Mouse (Mus musculus): ENCODE results near the gene Unk.

Unk gene

GRCm38 (mm10) chr11:116029086-116029865 lies 846 bp upstream of the Unk start:
- DNase-seq (ENCODE audit: low read depth, low spot score): no peak

- no peak for DNase-seq (ENCODE audit: low read depth, low spot score)
Observed at GRCm38 (mm10) chr11:116030898-116031845, 1.1 kb downstream of the Unk start.

DNA sequence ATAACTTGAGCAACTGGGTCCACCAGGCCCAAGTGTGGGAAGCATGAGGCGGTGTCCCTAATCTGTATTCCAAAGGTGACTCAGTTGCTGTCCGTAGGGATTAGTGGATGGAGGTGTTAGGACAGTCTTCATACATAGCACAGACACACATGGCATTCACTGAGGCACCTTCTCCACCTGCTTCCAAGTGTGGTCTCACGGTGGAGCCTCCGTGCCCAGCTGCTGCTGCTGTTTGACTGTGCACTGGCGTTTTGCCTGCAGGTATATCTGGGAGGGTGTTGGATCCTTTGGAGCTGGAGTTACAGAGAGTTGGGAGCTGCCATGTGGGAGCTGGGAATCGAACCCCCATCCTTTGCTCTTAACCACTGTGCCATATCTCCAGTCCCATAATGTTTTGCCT lies 4.5 kb downstream of the Unk start:
- no peak for DNase-seq (ENCODE audit: low read depth, low spot score)

- DNase-seq (ENCODE audit: low read depth, low spot score): no peak
Observed at GRCm38 (mm10) chr11:116036671-116037070, 6.5 kb downstream of the Unk start.

DNA sequence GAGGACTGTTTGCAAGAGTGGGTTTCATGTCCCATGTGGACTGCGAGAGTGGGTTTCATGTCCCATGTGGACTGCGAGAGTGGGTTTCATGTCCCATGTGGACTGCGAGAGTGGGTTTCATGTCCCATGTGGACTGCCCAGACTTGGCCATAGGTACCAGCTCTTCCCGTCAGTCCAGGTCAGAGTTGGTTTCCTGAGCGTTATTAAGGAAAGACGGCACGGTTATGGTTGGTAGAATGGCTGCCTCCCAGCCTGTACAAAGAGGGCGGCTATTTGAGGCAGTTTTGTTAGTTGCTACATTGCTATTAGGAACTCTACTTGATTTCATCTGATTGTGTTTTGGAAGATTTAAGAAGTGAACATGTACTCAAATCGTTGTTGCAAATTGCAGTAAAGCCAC lies 7.7 kb downstream of the Unk start:
- no peak for DNase-seq (ENCODE audit: low read depth, low spot score)

DNA sequence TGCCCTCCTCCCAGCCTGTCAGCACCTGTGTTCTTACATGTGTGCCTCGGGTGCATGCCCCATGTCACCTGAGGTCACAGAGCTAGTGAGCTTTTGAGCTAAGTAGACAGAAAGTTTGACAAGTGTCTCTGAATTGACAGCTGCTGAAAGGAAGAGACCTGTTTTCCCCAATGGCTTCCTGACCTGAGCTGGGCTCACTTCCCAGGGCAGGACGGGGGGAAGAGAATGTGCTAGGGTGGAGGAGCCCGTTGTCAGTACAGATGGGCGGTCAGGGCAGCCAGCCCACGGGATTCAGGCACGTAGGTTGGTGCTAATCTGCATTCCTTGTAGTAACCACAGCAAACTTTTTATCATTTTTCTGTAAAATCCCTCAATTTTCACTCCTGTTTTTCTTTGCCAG lies 10.5 kb downstream of the Unk start:
- no peak for DNase-seq (ENCODE audit: low read depth, low spot score)

- no peak for DNase-seq (ENCODE audit: low read depth, low spot score)
Observed at GRCm38 (mm10) chr11:116041833-116042232, 11.7 kb downstream of the Unk start.

GRCm38 (mm10) chr11:116042372-116043138 lies 12.4 kb downstream of the Unk start:
- DNase-seq (ENCODE audit: low read depth, low spot score): no peak

DNA sequence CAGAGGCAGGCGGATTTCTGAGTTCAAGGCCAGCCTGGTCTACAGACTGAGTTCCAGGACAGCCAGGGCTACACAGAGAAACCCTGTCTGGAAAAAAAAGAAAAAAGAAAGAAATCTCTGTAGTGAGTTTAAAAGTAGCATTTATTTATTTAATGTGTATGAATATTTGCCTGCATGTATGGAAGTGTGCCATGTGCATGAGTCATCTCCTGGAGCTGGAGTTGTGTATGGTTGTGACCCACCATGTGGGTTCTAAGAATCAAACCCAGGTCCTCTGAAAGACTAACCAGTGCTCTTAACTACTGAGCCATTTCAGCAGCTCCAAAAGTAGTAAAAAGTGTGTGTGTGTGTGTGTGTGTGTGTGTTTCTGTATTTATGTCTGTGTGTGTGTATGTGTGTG lies 13.2 kb downstream of the Unk start:
- DNase-seq (ENCODE audit: low read depth, low spot score): no peak

DNA sequence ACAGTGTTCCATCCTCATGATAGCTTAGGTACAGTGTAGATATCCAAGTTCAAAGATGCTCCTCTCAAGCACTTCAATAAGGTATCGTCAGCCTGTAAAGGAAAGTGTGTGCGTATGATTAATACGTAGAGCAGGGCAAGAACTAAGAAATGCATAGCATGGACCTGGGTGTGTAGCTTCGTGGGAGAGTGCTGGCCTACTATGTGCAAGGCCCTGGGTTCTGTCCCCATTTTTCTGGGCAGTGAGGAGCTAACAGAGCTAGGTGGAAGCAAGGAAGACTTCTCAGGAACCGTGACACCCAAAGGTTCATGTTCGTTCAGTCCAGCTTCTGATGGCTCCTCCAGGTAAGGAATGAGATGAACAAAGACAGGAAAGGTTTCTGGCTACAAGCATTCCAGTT lies 15.1 kb downstream of the Unk start:
- DNase-seq (ENCODE audit: low read depth, low spot score): no peak

DNA sequence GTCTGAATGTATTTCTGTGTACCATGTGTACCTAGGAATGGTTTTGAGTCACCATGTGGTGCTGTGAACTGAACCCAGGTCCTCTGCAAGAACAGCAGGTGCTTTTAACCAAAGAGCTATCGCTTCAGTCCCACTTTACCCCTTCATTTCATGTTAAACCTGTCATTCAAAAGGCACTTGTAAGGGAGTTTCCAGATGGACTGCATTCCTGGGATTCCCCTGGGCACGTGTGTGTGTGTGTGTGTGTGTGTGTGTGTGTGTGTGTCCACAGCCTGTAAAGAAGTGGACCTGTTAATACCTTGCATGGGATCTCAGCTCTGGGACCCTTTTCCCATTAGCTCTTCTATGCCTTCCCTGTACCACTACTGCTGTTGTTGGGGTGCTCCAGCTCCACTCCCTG lies 19.5 kb downstream of the Unk start:
- DNase-seq (ENCODE audit: low read depth, low spot score): no peak

GRCm38 (mm10) chr11:116050196-116050595 lies 20.1 kb downstream of the Unk start:
- no peak for DNase-seq (ENCODE audit: low read depth, low spot score)

DNA sequence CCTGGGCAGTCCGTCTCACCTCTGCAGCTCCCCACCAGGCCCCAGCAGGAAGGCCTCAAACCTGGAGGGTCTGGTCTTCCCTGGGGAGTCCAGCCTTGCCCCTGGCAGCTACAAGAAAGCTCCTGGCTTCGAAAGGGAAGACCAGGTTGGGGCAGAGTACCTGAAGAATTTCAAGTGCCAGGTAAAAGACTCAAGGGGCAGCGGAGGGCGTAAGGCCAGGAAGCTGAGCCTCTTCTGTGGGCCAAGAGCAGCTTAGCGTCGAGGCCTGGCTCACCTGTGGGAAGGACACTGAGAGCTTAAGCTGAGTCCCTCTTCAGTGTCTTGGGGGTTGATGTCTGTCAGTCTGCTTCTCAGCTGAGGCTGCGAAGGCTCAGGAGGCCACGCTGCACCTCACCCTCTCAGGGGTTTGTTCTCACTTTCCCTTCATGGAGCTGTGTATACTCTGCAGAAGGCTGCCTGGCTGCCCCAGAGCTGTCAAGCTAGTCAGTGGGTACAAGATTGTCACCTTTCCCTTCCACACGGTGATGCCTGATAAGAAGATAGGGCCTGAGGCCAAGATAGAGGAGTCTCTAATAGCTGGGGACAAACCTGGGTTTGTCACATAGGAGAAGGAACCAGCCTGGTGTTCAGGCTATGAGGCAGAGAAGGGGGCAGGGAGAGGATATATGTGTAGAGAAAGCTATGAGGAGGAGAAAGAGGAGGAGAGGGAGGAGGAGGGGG lies 23.5 kb downstream of the Unk start:
- DNase-seq (ENCODE audit: low read depth, low spot score): no peak

DNA sequence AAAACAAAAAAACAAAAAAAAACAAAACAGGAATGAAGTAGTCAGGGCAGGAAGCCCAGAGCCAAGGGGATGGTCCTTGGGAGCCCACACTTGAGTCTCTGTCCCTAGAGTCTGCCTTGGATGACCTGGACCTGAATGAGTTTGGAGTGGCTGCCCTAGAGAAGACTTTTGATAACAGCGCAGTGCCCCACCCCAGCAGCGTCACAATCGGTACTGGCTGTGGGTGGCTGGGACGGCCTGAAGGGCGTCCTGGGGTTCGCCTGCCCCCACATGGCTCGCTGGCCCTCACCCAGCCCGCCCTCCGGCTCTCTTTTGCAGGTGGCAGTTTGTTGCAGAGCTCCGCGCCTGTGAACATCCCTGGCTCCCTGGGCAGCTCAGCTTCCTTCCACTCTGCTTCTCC lies 25.8 kb downstream of the Unk start:
- DNase-seq (ENCODE audit: low read depth, low spot score): no peak

DNA sequence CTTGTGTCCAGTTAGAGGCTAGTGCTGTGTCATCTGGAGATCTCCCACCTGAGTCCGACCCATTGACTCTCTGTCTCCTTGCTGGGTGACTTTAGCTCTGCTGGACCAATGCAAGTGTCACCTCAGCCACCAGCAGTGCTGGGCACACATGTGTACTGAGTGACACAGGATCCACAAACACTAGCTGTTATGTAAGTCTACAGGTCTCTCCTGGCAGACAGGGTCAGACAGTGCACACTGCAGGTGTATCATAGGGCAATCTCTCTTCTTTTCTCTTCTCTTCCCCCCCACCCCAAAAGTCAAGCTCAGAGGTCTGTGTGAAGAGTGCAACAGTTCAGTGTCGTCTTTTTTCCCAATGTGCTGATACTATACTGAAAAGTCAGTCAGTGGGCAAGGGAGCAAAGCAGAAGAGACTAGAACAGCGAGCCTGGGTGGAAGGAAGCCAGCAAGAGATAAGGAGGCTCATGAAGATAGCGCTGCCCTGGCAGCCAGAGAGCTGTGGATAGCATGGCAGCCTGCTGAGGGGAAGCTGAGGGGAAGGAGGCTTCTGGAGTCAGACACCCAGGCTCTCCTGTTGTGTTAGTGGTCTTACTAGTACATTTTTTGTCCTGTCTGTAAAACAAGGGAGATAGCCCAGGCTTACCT lies 27.2 kb downstream of the Unk start:
- no peak for DNase-seq (ENCODE audit: low read depth, low spot score)

DNA sequence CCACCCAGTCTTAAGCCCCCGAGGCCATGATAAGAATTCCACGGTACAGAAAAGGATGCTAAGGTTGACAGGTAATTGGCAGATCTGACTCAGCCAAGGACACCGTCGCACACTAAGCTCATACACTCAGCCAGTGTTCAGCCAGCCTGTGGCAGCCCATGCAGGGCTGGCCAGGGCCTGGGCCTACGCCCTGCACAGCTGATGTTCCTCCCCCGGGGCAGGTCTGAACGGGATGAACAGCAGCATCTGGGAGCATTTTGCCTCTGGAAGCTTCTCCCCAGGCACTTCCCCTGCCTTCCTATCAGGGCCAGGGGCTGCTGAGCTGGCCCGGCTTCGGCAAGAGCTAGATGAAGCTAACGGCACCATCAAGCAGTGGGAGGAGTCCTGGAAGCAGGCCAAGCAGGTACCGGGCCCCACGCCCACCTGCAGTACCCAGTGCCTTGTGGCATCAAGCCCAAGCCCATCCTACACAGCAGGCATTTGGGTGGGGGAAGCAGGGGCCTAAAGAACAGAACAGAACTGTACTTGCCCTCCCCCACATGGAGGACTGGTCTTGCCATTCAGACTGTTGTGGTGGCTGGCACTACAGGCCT lies 28.0 kb downstream of the Unk start:
- DNase-seq (ENCODE audit: low read depth, low spot score): no peak

DNA sequence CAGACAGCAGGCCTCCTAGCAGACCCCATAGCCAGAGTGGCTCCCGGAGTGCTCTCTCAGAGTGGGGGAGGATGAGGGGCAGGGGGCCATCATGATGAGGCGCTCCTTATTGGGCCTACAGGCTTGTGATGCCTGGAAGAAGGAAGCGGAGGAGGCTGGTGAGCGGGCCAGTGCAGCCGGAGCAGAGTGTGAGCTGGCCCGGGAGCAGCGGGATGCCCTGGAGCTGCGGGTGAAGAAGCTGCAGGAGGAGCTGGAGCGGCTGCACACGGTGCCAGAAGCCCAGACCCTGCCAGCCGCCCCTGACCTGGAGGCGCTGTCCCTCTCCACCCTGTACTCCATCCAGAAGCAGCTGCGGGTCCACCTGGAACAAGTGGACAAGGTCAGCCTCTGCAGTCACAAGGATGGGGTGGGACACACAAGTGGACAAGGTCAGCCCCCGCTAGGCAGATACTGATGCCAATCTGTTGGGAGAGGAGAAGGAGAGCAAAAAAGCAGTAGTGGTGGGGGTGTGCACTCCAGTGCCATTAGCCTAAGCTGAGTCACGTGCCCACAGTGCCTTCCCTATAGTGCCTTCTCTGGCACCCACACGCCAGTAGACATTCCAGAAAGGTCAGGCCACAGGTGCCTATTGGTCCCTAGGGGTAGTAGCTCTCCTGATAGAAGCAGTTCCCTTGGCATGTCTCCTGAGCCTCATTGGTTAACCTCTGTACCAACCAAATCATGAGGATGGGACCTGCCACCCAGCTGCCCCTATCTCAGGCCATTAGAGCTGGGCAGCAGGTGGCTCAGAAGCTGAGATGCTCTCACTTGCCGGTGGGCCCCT lies 29.0 kb downstream of the Unk start:
- no peak for DNase-seq (ENCODE audit: low read depth, low spot score)

DNA sequence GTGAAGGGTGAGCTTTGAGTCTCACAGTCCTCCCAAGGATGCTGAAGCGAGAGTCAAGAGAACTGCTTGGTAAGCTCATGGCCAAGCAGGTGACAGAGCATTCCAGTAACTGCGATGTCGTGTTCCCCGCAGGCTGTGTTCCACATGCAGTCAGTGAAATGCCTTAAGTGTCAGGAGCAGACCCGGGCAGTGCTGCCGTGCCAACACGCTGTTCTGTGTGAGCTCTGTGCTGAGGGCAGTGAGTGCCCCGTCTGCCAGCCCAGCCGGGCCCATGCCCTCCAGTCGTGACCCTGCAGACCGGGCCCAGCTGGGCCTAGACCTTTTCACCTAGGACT lies 29.5 kb downstream of the Unk start:
- DNase-seq (ENCODE audit: low read depth, low spot score): no peak

- DNase-seq (ENCODE audit: low read depth, low spot score): no peak
Observed at GRCm38 (mm10) chr11:116060596-116060995, 30.5 kb downstream of the Unk start.

Measured in mesoderm, embryonic 11.5 days (tissue).